Mouse (Mus musculus) midbrain, embryonic 13.5 days (tissue): ENCODE results near the gene Fnip2. TPM values are rescaled to one million over a fixed set of nuclear protein-coding genes. Genes with fewer than 3 reads are reported as not detected.
A peak's percentile ranks its signal among the peaks of the same experiment; 100 is the strongest.
"Not testable (repeated sequence)": the region's sequence is repeated elsewhere in the genome, so short reads cannot be mapped to it uniquely, and the experiment has no call there.

Experiments
- ATAC-seq: fragments of 200-750 bp; cut with Nextera tagmentation; 2 replicates; pipeline ENCODE4 v1.8.0; 2017; ENCODE audit warnings: mild to moderate bottlenecking, moderate TSS enrichment, moderate library complexity
- H3K27ac ChIP-seq: fragments of 300-500 bp; sonication (generic); 2 replicates; pipeline ENCODE4 v1.5.1; 2015; ENCODE audit warnings: inconsistent platforms, mild to moderate bottlenecking, moderate library complexity
- H3K27me3 ChIP-seq: fragments of 300-500 bp; sonication (generic); 2 replicates; pipeline ENCODE4 v1.6.1; 2015; ENCODE audit warnings: mild to moderate bottlenecking, inconsistent platforms
- H3K36me3 ChIP-seq: fragments of 300-500 bp; sonication (generic); 2 replicates; pipeline ENCODE4 v1.6.1; 2015; ENCODE audit warnings: mild to moderate bottlenecking, inconsistent platforms
- H3K4me1 ChIP-seq: fragments of 300-500 bp; sonication (generic); replicated peaks from 2 replicates; pipeline ENCODE4 v1.6.1; 2015; ENCODE audit warnings: inconsistent platforms
- H3K4me2 ChIP-seq: fragments of 300-500 bp; sonication (generic); replicated peaks from 2 replicates; pipeline ENCODE4 v1.6.1; 2015; ENCODE audit warnings: moderate library complexity, mild to moderate bottlenecking, inconsistent platforms
- H3K4me3 ChIP-seq: fragments of 300-500 bp; sonication (generic); replicated peaks from 2 replicates; pipeline ENCODE4 v1.5.1; 2015; ENCODE audit warnings: mild to moderate bottlenecking, inconsistent platforms
- H3K9ac ChIP-seq: fragments of 300-500 bp; sonication (generic); replicated peaks from 2 replicates; pipeline ENCODE4 v1.6.1; 2015; ENCODE audit warnings: mild to moderate bottlenecking, inconsistent platforms
- H3K9me3 ChIP-seq: fragments of 300-500 bp; sonication (generic); 2 replicates; pipeline ENCODE4 v1.6.1; 2016; ENCODE audit warnings: mild to moderate bottlenecking, inconsistent platforms
- WGBS: fragments of 180-500 bp; shearing (Covaris S2); methylation state at CpG from one replicate; pipeline ENCODE4 v1.1.7; 2015; 5-methylcytosine and 5-hydroxymethylcytosine counted together
- polyA plus RNA-seq: library from polyadenylated mRNA; unstranded; fragments of >200 nt; fragmentation: Nextera tagmentation; extraction: Ambion mirVana; gene quantifications from 2 replicates; pipeline ENCODE4 v1.2.1, GENCODE M21; 2015

The Fnip2 gene
- polyA plus RNA-seq, 1 experiment from 2014 or later = 6.1 TPM

- H3K9ac ChIP-seq = no peak overlapping the region
- H3K4me1 ChIP-seq = peaks cover 15% of the 10 kb centered on the region
- ATAC-seq = peak; percentile 17; the same call in 1 of the 2 replicates
- no peaks in the 10 kb centered on the region for H3K27me3 ChIP-seq
- no peaks in the 10 kb centered on the region for H3K9me3 ChIP-seq
- peak overlapping the region; percentile 44; the same call in 1 of the 2 replicates for H3K27ac ChIP-seq
- no peaks in the 10 kb centered on the region for H3K36me3 ChIP-seq
- WGBS = 27% methylated on average over 3 of the region's 3 CpGs
- no peak overlapping the region for H3K4me3 ChIP-seq
- H3K4me2 ChIP-seq = 0 out of 2 replicates have a peak overlapping the region, but pooled peaks have one; percentile 13
These were observed 8.8 kb upstream of the Fnip2 start for GRCm38 (mm10) chr3:79576468-79576816.

- Histone ChIP-seq H3K4me2 (0 out of 2 replicates have a peak overlapping the region, but pooled peaks have one; percentile 15), H3K9ac (no peak overlapping the region)
- WGBS = 17% methylated on average over 10 of the region's 10 CpGs
These were observed 8.2 kb upstream of the Fnip2 start for GRCm38 (mm10) chr3:79575576-79576467.

GRCm38 (mm10) chr3:79574336-79574735 lies 6.7 kb upstream of the Fnip2 start:
- H3K9ac ChIP-seq = no peak overlapping the region
- H3K27ac ChIP-seq = no peak overlapping the region
- WGBS = 83% methylated on average over 3 of the region's 3 CpGs
- no peaks in the 10 kb centered on the region for H3K27me3 ChIP-seq
- H3K4me3 ChIP-seq = no peak overlapping the region
- peaks cover 15% of the 10 kb centered on the region for H3K4me1 ChIP-seq
- H3K36me3 ChIP-seq = no peaks in the 10 kb centered on the region
- H3K9me3 ChIP-seq = no peaks in the 10 kb centered on the region
- no peak overlapping the region for H3K4me2 ChIP-seq
- no peak for ATAC-seq

More at GRCm38 (mm10) chr3:79575576-79576467, 8.2 kb upstream of the Fnip2 start:
- H3K36me3 ChIP-seq = no peaks in the 10 kb centered on the region
- ATAC-seq = peak; percentile 83
- no peaks in the 10 kb centered on the region for H3K27me3 ChIP-seq
- peaks cover 15% of the 10 kb centered on the region for H3K4me1 ChIP-seq
- H3K27ac ChIP-seq = peak overlapping the region; percentile 44; the same call in 1 of the 2 replicates
- H3K9me3 ChIP-seq = no peaks in the 10 kb centered on the region
- no peak overlapping the region for H3K4me3 ChIP-seq

- not testable (repeated sequence) for H3K4me2 ChIP-seq, H3K9ac ChIP-seq, H3K27me3 ChIP-seq, H3K36me3 ChIP-seq, H3K27ac ChIP-seq, H3K9me3 ChIP-seq, H3K4me3 ChIP-seq, ATAC-seq
- WGBS = 96% methylated on average over 5 of the region's 5 CpGs
- H3K4me1 ChIP-seq = peaks cover 15% of the 10 kb centered on the region
These were observed 5.8 kb upstream of the Fnip2 start for GRCm38 (mm10) chr3:79573376-79573775.

GRCm38 (mm10) chr3:79572399-79572798 lies 4.8 kb upstream of the Fnip2 start:
- H3K9me3 ChIP-seq = no peaks in the 10 kb centered on the region
- H3K4me3 ChIP-seq = no peak overlapping the region
- no peak overlapping the region for H3K4me2 ChIP-seq
- no peak overlapping the region for H3K27ac ChIP-seq
- no peaks in the 10 kb centered on the region for H3K36me3 ChIP-seq
- H3K4me1 ChIP-seq = peaks cover 15% of the 10 kb centered on the region
- 72% methylated on average over 3 of the region's 3 CpGs for WGBS
- no peak for ATAC-seq
- no peaks in the 10 kb centered on the region for H3K27me3 ChIP-seq
- no peak overlapping the region for H3K9ac ChIP-seq

GRCm38 (mm10) chr3:79569351-79569681 lies 1.7 kb upstream of the Fnip2 start:
- Histone ChIP-seq H3K4me3 (no peak overlapping the region), H3K4me1 (peaks cover 16% of the 10 kb centered on the region), H3K4me2 (no peak overlapping the region), H3K27ac (no peak overlapping the region), H3K9ac (no peak overlapping the region), H3K36me3 (no peaks in the 10 kb centered on the region), H3K27me3 (no peaks in the 10 kb centered on the region), H3K9me3 (no peaks in the 10 kb centered on the region)
- ATAC-seq = no peak
- WGBS = 82% methylated on average over 3 of the region's 3 CpGs

- no peak for ATAC-seq
- Histone ChIP-seq H3K9ac (no peak overlapping the region), H3K4me3 (peak overlapping the region; percentile 87), H3K9me3 (no peaks in the 10 kb centered on the region), H3K27ac (no peak overlapping the region), H3K36me3 (no peaks in the 10 kb centered on the region), H3K4me1 (peaks cover 16% of the 10 kb centered on the region), H3K27me3 (no peaks in the 10 kb centered on the region), H3K4me2 (peak overlapping the region; percentile 81)
- WGBS = 86% methylated on average over 16 of the region's 16 CpGs
These were observed 1.2 kb upstream of the Fnip2 start for GRCm38 (mm10) chr3:79568629-79569350.

- H3K36me3 ChIP-seq = no peaks in the 10 kb centered on the region
- peaks cover 16% of the 10 kb centered on the region for H3K4me1 ChIP-seq
- H3K27me3 ChIP-seq = no peaks in the 10 kb centered on the region
- peak overlapping the region; percentile 80 for H3K9ac ChIP-seq
- H3K4me3 ChIP-seq = peak overlapping the region; percentile 87
- ATAC-seq = peak; percentile 82
- peak overlapping the region; percentile 83 for H3K27ac ChIP-seq
- peak overlapping the region; percentile 81 for H3K4me2 ChIP-seq
- no peaks in the 10 kb centered on the region for H3K9me3 ChIP-seq
- 2% methylated on average over 59 of the region's 60 CpGs for WGBS
These were observed 592 bp downstream of the Fnip2 start for GRCm38 (mm10) chr3:79566716-79567691.

GRCm38 (mm10) chr3:79564875-79565606 lies 2.6 kb downstream of the Fnip2 start:
- Histone ChIP-seq H3K27ac (no peak overlapping the region), H3K4me2 (no peak overlapping the region), H3K27me3 (no peaks in the 10 kb centered on the region), H3K9me3 (no peaks in the 10 kb centered on the region), H3K9ac (no peak overlapping the region), H3K36me3 (no peaks in the 10 kb centered on the region), H3K4me1 (peaks cover 16% of the 10 kb centered on the region), H3K4me3 (no peak overlapping the region)
- ATAC-seq = no peak
- WGBS = 87% methylated on average over 10 of the region's 10 CpGs

- H3K9me3 ChIP-seq = no peaks in the 10 kb centered on the region
- H3K27ac ChIP-seq = no peak overlapping the region
- no peaks in the 10 kb centered on the region for H3K36me3 ChIP-seq
- peaks cover 16% of the 10 kb centered on the region for H3K4me1 ChIP-seq
- H3K4me3 ChIP-seq = no peak overlapping the region
- no peaks in the 10 kb centered on the region for H3K27me3 ChIP-seq
- no peak for ATAC-seq
- H3K4me2 ChIP-seq = no peak overlapping the region
- no peak overlapping the region for H3K9ac ChIP-seq
- 84% methylated on average over 2 of the region's 2 CpGs for WGBS
These were observed 4.1 kb downstream of the Fnip2 start for GRCm38 (mm10) chr3:79563511-79563910.
